Mouse (Mus musculus) inflammation-experienced regulatory T-cells, adult 6 months (primary cell): ENCODE measurements around the gene Cps1. TPM values are rescaled to one million over a fixed set of nuclear protein-coding genes. Genes with fewer than 3 reads are reported as not detected.

Experiments used
- ATAC-seq: one replicate; pipeline ENCODE4 v1.8.0; 2017
- polyA plus RNA-seq, 3 experiments: library from polyadenylated mRNA; unstranded; fragments of 100-300 nt; shearing (Covaris generic); gene quantifications; one replicate each; pipeline ENCODE4 v1.2.1; 2017

Cps1 gene
- not detected for polyA plus RNA-seq

- ATAC-seq: no peak
These were observed at the start of gene Cps1 for GRCm38 (mm10) chr1:67122797-67123196. Cps1 (plus strand) TSS chr1:67123026.

- no peak for ATAC-seq
These were observed 45.1 kb upstream of the Cps1 start for GRCm38 (mm10) chr1:67077739-67078138.

- ATAC-seq: no peak
These were observed 44.2 kb upstream of the Cps1 start for GRCm38 (mm10) chr1:67078666-67079065.

- ATAC-seq: no peak
These were observed 43.7 kb upstream of the Cps1 start for GRCm38 (mm10) chr1:67079146-67079545.

GRCm38 (mm10) chr1:67092473-67092872, 30.4 kb upstream of the Cps1 start:
- ATAC-seq: no peak

GRCm38 (mm10) chr1:67099215-67099614, 23.6 kb upstream of the Cps1 start:
- no peak for ATAC-seq

GRCm38 (mm10) chr1:67103476-67104248, 19.2 kb upstream of the Cps1 start:
- no peak for ATAC-seq

- no peak for ATAC-seq
These were observed 11.1 kb upstream of the Cps1 start for GRCm38 (mm10) chr1:67111621-67112298.

GRCm38 (mm10) chr1:67113343-67114030, 9.3 kb upstream of the Cps1 start:
- no peak for ATAC-seq

- no peak for ATAC-seq
These were observed 6.3 kb upstream of the Cps1 start for GRCm38 (mm10) chr1:67116571-67116970.

GRCm38 (mm10) chr1:67117778-67118177, 5.0 kb upstream of the Cps1 start:
- ATAC-seq: no peak

- ATAC-seq: no peak
These were observed 2.6 kb downstream of the Cps1 start for GRCm38 (mm10) chr1:67125433-67125832.

GRCm38 (mm10) chr1:67143939-67144338, 21.1 kb downstream of the Cps1 start:
- ATAC-seq: no peak

- no peak for ATAC-seq
These were observed 28.4 kb downstream of the Cps1 start for GRCm38 (mm10) chr1:67151246-67151645.

GRCm38 (mm10) chr1:67167283-67167682, 44.5 kb downstream of the Cps1 start:
- ATAC-seq: no peak

GRCm38 (mm10) chr1:67181165-67181564, 58.3 kb downstream of the Cps1 start:
- no peak for ATAC-seq

- no peak for ATAC-seq
These were observed 59.4 kb downstream of the Cps1 start for GRCm38 (mm10) chr1:67182201-67182600.

- ATAC-seq: no peak
These were observed 60.7 kb downstream of the Cps1 start for GRCm38 (mm10) chr1:67183532-67183931.

GRCm38 (mm10) chr1:67184134-67184533, 61.3 kb downstream of the Cps1 start:
- ATAC-seq: no peak

- ATAC-seq: no peak
These were observed 74.5 kb downstream of the Cps1 start for GRCm38 (mm10) chr1:67197335-67197734.

GRCm38 (mm10) chr1:67218339-67218944, 95.6 kb downstream of the Cps1 start:
- ATAC-seq: no peak

- no peak for ATAC-seq
These were observed 100.8 kb downstream of the Cps1 start for GRCm38 (mm10) chr1:67223666-67224065.

- no peak for ATAC-seq
These were observed 112.0 kb downstream of the Cps1 start for GRCm38 (mm10) chr1:67234861-67235260.
